Mouse (Mus musculus) c-Kit-positive CD71-positive TER-119-positive erythroid progenitor cells, embryonic 14.5 days (primary cell): ENCODE measurements around the gene Eftud2.

Experiments used
- DNase-seq: peaks from one replicate; pipeline ENCODE4 v3.0.0-alpha.2; 2013; ENCODE audit warnings: low spot score

Eftud2 gene

GRCm38 (mm10) chr11:102880585-102881313 lies at the start of gene Eftud2, which contains the start of gene Ccdc103:
TSS of gene Eftud2 (minus strand) at chr11:102880985.
TSS of gene Ccdc103 (plus strand) at chr11:102881204.
- DNase-seq: peak; percentile 96

- peak; percentile 70 for DNase-seq
These were observed 44.5 kb upstream of the Eftud2 start for GRCm38 (mm10) chr11:102925351-102925717.

- peak; percentile 98 for DNase-seq
These were observed 44.0 kb upstream of the Eftud2 start, which contains the start of gene Kif18b for GRCm38 (mm10) chr11:102924557-102925350. TSS of gene Kif18b (minus strand) at chr11:102925124.

- DNase-seq: no peak
These were observed 40.7 kb upstream of the Eftud2 start for GRCm38 (mm10) chr11:102921491-102921890.

- DNase-seq: no peak
These were observed 37.3 kb upstream of the Eftud2 start for GRCm38 (mm10) chr11:102918077-102918476.

- no peak for DNase-seq
These were observed 34.6 kb upstream of the Eftud2 start for GRCm38 (mm10) chr11:102915380-102915779.

GRCm38 (mm10) chr11:102911376-102911775 lies 30.6 kb upstream of the Eftud2 start:
- no peak for DNase-seq

- DNase-seq: no peak
These were observed 22.9 kb upstream of the Eftud2 start for GRCm38 (mm10) chr11:102903654-102904053.

GRCm38 (mm10) chr11:102902107-102902506 lies 21.3 kb upstream of the Eftud2 start:
- DNase-seq: no peak

GRCm38 (mm10) chr11:102901199-102901598 lies 20.4 kb upstream of the Eftud2 start:
- no peak for DNase-seq

- peak; percentile 72 for DNase-seq
These were observed 20.0 kb upstream of the Eftud2 start, which contains the start of gene Gfap for GRCm38 (mm10) chr11:102900763-102901162. TSS of gene Gfap (minus strand) at chr11:102900912.

- DNase-seq: no peak
These were observed 17.6 kb upstream of the Eftud2 start for GRCm38 (mm10) chr11:102898408-102898807.

- DNase-seq: no peak
These were observed 15.9 kb upstream of the Eftud2 start for GRCm38 (mm10) chr11:102896641-102897040.

GRCm38 (mm10) chr11:102895779-102896178 lies 15.0 kb upstream of the Eftud2 start:
- peak; percentile 85 for DNase-seq

GRCm38 (mm10) chr11:102894716-102895115 lies 13.9 kb upstream of the Eftud2 start:
- no peak for DNase-seq

- peak; percentile 82 for DNase-seq
These were observed 12.3 kb upstream of the Eftud2 start for GRCm38 (mm10) chr11:102893015-102893651.

- no peak for DNase-seq
These were observed 9.3 kb upstream of the Eftud2 start for GRCm38 (mm10) chr11:102890096-102890495.

- no peak for DNase-seq
These were observed 7.3 kb upstream of the Eftud2 start for GRCm38 (mm10) chr11:102888135-102888534.

- DNase-seq: no peak
These were observed 6.6 kb upstream of the Eftud2 start for GRCm38 (mm10) chr11:102887433-102887832.

GRCm38 (mm10) chr11:102884616-102885219 lies 3.9 kb upstream of the Eftud2 start, which contains the start of gene Fam187a:
TSS of gene Fam187a (plus strand) at chr11:102885169.
- no peak for DNase-seq

GRCm38 (mm10) chr11:102881314-102882198 lies 771 bp upstream of the Eftud2 start:
- DNase-seq: no peak
